Mouse (Mus musculus) midbrain, embryonic 15.5 days (tissue): ENCODE results near the gene Gal3st2c. TPM values are rescaled to one million over a fixed set of nuclear protein-coding genes. Genes with fewer than 3 reads are reported as not detected.
"Not testable (repeated sequence)": the region's sequence is repeated elsewhere in the genome, so short reads cannot be mapped to it uniquely, and the experiment has no call there.

Experiments used
- ATAC-seq: fragments of 200-750 bp; cut with Nextera tagmentation; replicated peaks from 2 replicates; pipeline ENCODE4 v1.8.0; 2017; ENCODE audit warnings: moderate TSS enrichment
- H3K27ac ChIP-seq: fragments of 300-500 bp; sonication (generic); 2 replicates; pipeline ENCODE4 v1.5.1; 2015; ENCODE audit warnings: mild to moderate bottlenecking, inconsistent platforms
- H3K27me3 ChIP-seq: fragments of 300-500 bp; sonication (generic); replicated peaks from 2 replicates; pipeline ENCODE4 v1.6.1; 2015; ENCODE audit warnings: inconsistent platforms
- H3K36me3 ChIP-seq: fragments of 300-500 bp; sonication (generic); replicated peaks from 2 replicates; pipeline ENCODE4 v1.6.1; 2015; ENCODE audit warnings: inconsistent platforms
- H3K4me1 ChIP-seq: fragments of 300-500 bp; sonication (generic); 2 replicates; pipeline ENCODE4 v1.6.1; 2015; ENCODE audit warnings: inconsistent platforms
- H3K4me2 ChIP-seq: fragments of 300-500 bp; sonication (generic); 2 replicates; pipeline ENCODE4 v1.6.1; 2015; ENCODE audit warnings: inconsistent platforms, mild to moderate bottlenecking, moderate library complexity
- H3K4me3 ChIP-seq: fragments of 300-500 bp; sonication (generic); 2 replicates; pipeline ENCODE4 v1.5.1; 2015; ENCODE audit warnings: mild to moderate bottlenecking, inconsistent platforms
- H3K9ac ChIP-seq: fragments of 300-500 bp; sonication (generic); 2 replicates; pipeline ENCODE4 v1.6.1; 2015; ENCODE audit warnings: mild to moderate bottlenecking, inconsistent platforms
- H3K9me3 ChIP-seq: fragments of 300-500 bp; sonication (generic); 2 replicates; pipeline ENCODE4 v1.6.1; 2016; ENCODE audit warnings: inconsistent platforms
- WGBS: fragments of 180-500 bp; shearing (Covaris S2); methylation state at CpG from one replicate; pipeline ENCODE4 v1.1.7; 2015; ENCODE audit warnings: mixed read lengths; 5-methylcytosine and 5-hydroxymethylcytosine counted together
- polyA plus RNA-seq: library from polyadenylated mRNA; unstranded; fragments of >200 nt; fragmentation: Nextera tagmentation; extraction: Ambion mirVana; gene quantifications from 2 replicates; pipeline ENCODE4 v1.2.1, GENCODE M21; 2015

The Gal3st2c gene
- polyA plus RNA-seq, 1 experiment from 2014 or later: not detected

DNA sequence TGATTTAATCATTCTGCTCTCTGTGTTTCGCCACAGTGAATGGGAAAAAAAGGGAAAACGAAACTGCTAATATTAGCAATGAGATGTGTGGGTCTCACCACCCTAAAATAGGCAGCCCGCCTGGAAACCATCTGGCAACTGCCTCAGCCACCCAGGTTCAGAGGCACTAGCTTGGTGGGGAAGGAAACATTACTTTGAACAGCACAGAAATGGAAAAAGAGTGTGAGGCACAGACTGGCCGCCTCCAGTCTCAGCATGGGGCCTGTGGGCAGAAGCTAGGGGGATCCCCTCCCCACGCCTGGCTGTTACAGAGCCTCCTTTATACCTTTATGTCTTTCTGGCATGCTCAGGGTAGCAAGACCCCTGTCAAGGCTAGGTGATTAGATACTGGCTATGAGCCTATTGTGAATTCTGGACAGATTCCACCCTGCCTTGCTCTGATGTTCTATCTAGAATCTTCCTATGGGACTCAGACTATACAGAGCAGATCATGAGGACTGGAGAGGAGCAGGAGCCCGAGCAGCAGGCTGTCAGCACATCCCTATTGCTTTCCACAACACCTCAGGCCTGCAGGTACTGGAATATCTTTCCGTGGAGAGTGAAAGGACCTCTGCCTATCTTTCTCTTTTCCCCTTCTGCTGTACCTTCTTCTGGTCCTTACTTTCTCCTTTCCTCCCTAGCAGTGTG, 63.4 kb downstream of the Gal3st2c start:
- no peak overlapping the region for H3K4me3 ChIP-seq
- H3K9ac ChIP-seq: no peak overlapping the region
- H3K9me3 ChIP-seq: no peaks in the 10 kb centered on the region
- no peaks in the 10 kb centered on the region for H3K4me1 ChIP-seq
- H3K36me3 ChIP-seq: no peaks in the 10 kb centered on the region
- no peaks in the 10 kb centered on the region for H3K27me3 ChIP-seq
- H3K27ac ChIP-seq: no peak overlapping the region
- H3K4me2 ChIP-seq: no peak overlapping the region
- no peak for ATAC-seq
- 68% methylated on average over 7 of the region's 7 CpGs for WGBS

DNA sequence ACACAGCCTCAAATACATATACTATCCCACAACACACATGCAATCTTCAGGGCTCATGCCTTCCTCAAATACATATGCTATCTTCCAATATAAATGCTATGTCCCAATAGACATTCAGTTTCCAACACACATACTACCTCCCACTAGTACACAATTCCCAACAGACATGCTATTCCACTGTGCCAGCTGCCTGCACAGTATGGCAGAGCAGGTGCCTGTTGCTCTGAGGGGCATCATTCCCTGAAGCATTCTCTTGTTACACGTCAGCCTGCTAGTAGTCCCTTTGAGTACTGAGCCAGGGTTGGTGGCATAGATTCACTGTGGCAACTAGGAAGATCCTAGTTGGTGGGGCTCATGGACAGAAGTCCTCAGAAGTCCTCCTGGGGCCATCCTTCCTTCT, 64.2 kb downstream of the Gal3st2c start:
- no peaks in the 10 kb centered on the region for H3K9me3 ChIP-seq
- no peak for ATAC-seq
- 78% methylated on average over 1 of the region's 1 CpGs for WGBS
- H3K4me2 ChIP-seq: no peak overlapping the region
- no peak overlapping the region for H3K9ac ChIP-seq
- no peaks in the 10 kb centered on the region for H3K4me1 ChIP-seq
- no peaks in the 10 kb centered on the region for H3K27me3 ChIP-seq
- H3K36me3 ChIP-seq: no peaks in the 10 kb centered on the region
- no peak overlapping the region for H3K27ac ChIP-seq
- no peak overlapping the region for H3K4me3 ChIP-seq

DNA sequence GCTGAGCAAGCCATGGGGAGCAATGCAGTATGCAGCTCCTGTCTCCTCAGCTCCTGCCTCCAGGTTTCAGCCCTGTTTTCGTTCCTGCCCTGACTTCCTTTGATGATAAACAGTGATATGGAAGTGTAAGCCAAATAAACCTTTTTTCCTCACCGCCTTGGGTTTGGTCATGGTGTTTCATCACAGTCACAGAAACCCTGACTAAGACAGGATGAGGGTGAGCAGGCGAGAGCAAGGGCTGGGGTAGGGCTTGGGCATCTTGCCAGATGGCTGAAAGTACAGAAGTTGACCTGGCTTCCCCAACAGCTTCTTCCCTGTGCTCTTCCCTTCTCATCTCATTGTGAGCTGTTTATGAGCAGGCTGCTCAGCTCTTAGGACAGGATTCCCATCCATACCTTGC, 65.7 kb downstream of the Gal3st2c start:
- no peaks in the 10 kb centered on the region for H3K9me3 ChIP-seq
- H3K27ac ChIP-seq: no peak overlapping the region
- ATAC-seq: no peak
- H3K36me3 ChIP-seq: no peaks in the 10 kb centered on the region
- no peak overlapping the region for H3K4me3 ChIP-seq
- H3K4me2 ChIP-seq: no peak overlapping the region
- H3K9ac ChIP-seq: no peak overlapping the region
- WGBS: 80% methylated on average over 3 of the region's 3 CpGs
- no peaks in the 10 kb centered on the region for H3K4me1 ChIP-seq
- no peaks in the 10 kb centered on the region for H3K27me3 ChIP-seq

DNA sequence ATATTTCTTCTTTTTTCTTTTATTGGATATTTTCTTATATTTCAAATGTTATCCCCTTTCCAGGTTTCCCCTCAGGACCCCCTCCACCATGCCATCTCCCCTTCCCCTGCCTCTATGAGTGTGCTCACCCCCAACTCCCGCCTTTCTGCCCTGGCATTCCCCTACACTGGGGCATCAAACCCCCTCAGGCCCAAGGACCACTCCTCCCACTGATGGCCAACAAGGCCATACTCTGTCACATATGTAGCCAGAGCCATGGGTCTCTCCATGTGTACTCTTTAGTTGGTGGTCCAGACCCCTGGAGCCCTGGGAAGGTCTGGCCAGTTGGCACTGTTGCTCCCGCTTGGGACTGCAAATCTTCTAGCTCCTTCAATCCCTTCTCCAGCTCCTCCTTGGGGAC, 67.1 kb downstream of the Gal3st2c start:
- no peaks in the 10 kb centered on the region for H3K4me1 ChIP-seq
- H3K9ac ChIP-seq: no peak overlapping the region
- H3K9me3 ChIP-seq: no peaks in the 10 kb centered on the region
- H3K27ac ChIP-seq: no peak overlapping the region
- H3K4me3 ChIP-seq: no peak overlapping the region
- ATAC-seq: no peak
- no peak overlapping the region for H3K4me2 ChIP-seq
- H3K36me3 ChIP-seq: no peaks in the 10 kb centered on the region
- WGBS: 91% methylated on average over 2 of the region's 2 CpGs
- no peaks in the 10 kb centered on the region for H3K27me3 ChIP-seq

DNA sequence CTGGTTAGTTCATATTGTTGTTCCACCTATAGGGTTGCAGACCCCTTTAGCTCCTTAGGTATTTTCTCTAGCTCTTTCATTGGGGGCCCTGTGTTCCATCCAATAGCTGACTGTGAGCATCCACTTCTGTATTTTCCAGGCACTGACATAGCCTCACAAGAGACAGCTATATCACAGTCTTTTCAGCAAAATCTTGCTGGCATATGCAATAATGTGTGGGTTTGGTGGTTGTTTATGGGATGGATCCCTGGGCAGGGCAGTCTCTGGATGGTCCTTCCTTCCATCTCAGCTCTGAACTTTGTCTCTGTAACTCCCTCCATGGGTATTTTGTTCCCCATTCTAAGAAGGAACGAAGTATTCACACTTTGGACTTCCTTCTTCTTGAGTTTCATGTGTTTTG, 68.0 kb downstream of the Gal3st2c start:
- not testable (repeated sequence) for H3K4me2 ChIP-seq, H3K9ac ChIP-seq, H3K4me3 ChIP-seq, H3K4me1 ChIP-seq, H3K36me3 ChIP-seq, H3K9me3 ChIP-seq, H3K27ac ChIP-seq, ATAC-seq, H3K27me3 ChIP-seq
- 71% methylated on average over 1 of the region's 1 CpGs for WGBS

Other genes starting within 250 kb of the Gal3st2c start
- 107 and 108 TPM in 2 replicates for gene Atg4b, start 239.0 kb upstream of the Gal3st2c start, polyA plus RNA-seq
- gene Thap4, start 235.6 kb upstream of the Gal3st2c start, polyA plus RNA-seq: 54.7 and 56.8 TPM in 2 replicates
- 135 and 146 TPM in 2 replicates for gene Dtymk, start 188.6 kb upstream of the Gal3st2c start, polyA plus RNA-seq
- gene Ing5, start 186.5 kb upstream of the Gal3st2c start, polyA plus RNA-seq: 10.2 and 10.9 TPM in 2 replicates
- gene D2hgdh, start 165.6 kb upstream of the Gal3st2c start, polyA plus RNA-seq: 18.1 and 18.7 TPM in 2 replicates
- not detected in 2 replicates for gene Gal3st2, start 129.2 kb upstream of the Gal3st2c start, polyA plus RNA-seq
- not detected in 2 replicates for gene Gal3st2b, start 72.2 kb upstream of the Gal3st2c start, polyA plus RNA-seq
- gene Neu4, start 29.9 kb downstream of the Gal3st2c start, polyA plus RNA-seq: not detected in 2 replicates
- not detected in 2 replicates for gene Pdcd1, start 62.0 kb downstream of the Gal3st2c start, polyA plus RNA-seq